Mouse (Mus musculus) c-Kit-positive CD71-positive TER-119-negative erythroid progenitor cells, embryonic 14.5 days (primary cell): ENCODE data around the gene Fgfr2.

ENCODE experiments used
- DNase-seq: peaks from one replicate; pipeline ENCODE4 v3.0.0-alpha.2; 2013; ENCODE audit warnings: low read depth

Gene Fgfr2

DNA sequence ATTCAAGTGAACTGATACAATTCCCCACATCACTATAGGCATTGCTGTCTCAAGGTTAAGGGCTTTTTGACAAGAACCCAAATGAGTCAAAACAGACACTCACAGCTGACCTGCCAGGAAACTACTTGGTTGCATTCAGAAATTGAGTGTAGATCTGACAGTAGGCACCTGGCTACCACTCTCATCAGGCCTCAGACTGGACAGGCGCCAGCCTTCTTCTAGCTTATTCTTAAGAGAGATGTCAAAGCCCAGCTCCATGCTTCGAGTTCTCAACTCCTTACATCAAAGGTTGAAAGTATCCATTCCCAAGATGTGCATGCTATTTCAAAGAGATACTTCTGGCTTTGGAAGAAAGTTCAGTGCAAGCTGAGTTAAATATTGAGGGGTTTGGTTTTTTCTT is 2417.9 kb downstream of the Fgfr2 start:
- no peak for DNase-seq

DNA sequence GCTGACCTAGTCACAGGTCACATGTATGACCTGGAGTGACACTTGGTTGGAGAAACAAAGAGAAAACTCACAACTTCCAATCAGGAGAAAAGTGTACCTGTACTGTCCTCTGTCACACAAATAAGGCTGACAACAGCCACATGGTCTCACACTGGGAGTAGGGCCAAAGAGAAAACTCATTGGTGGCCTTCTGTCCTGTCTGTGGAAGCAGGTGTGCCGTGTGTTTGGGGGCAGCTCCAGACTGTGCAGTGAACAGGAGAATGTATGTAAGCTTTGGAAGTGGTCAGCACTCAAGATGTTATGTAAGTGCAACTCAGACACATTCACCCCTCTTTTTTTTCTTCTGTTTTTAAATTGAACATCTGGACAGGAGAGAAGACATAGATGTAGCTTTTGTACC is 2421.8 kb downstream of the Fgfr2 start:
- DNase-seq, result no peak

DNA sequence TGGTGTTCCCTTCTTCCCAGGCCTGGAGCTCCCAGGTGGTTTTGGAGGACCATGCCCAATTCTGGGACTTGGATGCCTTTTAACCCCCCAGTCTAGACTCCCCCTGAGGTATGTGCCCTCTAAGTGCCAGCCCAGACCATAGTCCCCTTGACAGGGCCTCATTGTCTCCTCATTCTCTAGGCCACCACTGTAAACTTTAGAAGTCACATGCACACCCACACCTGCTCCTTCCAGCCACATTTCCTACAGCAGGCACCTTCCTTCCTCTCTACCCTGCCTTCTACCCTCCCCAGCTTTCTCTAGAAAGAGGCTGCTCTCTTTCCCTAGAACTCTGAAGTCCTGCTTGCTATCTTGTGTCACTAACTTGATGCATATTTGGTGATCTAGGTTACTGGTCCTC is 2424.7 kb downstream of the Fgfr2 start:
- DNase-seq, result no peak

DNA sequence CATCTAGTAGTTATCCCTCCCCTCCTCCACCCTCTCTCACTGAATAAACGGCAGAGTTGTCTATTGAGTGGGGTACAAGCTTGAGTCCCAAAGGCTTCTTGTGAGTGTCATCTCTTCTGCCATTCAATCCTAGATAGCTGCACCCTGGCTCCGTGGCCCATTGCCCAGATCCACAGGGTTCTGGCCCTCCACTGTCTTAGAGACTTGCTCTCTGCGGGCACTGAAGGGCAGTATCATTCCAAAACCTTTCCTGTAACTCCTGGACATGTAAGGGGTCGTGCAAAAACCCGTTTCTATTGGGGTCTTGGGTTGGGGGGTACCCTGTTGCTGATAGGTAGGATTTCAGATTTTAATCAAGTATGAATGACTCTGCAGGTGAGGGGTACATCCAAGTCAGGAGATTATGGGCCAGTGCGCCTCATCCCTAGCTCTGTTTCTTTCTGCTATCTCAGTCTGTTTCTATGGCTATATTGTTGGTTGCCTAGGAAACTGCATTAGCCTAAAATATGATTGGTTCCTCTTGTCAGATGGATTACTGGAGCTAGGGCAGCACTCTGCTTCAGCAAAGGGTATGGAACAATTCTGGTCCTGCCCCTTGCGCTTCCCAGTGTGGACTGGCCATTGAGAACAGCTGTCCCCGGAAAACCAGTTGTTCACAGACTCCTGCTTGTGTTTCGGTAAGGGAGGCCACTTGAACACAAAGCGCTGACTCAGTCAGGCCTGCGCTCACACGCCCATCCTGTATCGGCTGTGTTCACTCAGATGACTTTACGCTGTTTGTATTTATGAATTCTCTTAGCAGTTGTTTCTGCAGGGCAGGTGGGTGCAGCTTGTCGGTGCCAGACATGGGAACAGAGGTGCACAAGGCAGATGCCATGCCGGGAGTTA is 2426.6 kb downstream of the Fgfr2 start:
- DNase-seq, result no peak

DNA sequence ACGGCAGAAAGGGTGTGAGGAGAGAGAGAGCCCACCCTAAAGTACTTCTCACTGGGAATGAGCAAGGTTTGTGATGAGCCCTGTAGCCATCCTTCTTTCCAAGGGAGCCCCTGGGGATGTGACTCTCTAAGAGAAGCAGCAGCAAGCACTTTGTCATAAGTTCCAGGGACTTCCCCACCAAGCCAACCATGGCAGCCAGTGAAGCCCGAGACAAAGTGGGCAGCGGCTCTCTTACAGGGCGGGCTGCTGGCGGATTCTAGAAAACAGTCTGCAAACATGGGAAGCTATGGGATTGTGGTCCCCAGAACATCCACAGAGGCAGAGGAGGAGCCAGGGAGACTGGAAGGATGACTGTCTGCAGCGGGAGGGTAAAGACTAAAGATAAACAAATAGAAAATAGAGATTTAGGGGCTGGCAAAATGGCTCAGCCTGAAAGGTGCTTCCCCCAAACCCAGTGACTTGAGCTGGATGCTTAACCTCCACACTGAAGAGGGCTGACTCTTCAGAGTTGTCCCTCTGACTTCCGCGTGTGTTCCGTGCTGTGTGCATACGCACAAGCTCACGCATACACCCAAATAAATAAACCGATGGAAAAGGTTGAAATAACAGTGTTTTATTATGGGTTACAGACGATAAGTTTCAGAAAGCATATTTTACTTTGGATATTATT is 2427.3 kb downstream of the Fgfr2 start:
- no peak for DNase-seq

DNA sequence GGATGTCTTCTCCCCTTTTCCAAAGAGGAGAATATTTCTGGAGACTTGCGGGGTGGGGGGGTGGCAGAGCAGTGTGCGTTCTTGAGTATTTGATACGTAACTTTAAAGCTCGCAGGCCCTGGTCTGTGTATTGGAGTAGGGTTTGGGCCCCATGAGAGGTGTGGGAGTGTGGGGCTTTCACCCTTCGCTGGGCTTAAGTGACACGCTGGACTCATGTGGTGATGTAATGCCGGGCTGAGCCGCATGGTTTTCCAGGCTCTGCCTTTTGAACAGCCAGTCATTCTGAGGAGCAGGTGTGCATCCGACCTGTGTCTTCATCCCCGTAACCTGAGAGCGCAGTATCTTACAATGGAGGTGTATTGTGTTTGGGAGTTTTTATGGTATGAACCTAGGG is 2429.4 kb downstream of the Fgfr2 start:
- DNase-seq, result no peak

DNA sequence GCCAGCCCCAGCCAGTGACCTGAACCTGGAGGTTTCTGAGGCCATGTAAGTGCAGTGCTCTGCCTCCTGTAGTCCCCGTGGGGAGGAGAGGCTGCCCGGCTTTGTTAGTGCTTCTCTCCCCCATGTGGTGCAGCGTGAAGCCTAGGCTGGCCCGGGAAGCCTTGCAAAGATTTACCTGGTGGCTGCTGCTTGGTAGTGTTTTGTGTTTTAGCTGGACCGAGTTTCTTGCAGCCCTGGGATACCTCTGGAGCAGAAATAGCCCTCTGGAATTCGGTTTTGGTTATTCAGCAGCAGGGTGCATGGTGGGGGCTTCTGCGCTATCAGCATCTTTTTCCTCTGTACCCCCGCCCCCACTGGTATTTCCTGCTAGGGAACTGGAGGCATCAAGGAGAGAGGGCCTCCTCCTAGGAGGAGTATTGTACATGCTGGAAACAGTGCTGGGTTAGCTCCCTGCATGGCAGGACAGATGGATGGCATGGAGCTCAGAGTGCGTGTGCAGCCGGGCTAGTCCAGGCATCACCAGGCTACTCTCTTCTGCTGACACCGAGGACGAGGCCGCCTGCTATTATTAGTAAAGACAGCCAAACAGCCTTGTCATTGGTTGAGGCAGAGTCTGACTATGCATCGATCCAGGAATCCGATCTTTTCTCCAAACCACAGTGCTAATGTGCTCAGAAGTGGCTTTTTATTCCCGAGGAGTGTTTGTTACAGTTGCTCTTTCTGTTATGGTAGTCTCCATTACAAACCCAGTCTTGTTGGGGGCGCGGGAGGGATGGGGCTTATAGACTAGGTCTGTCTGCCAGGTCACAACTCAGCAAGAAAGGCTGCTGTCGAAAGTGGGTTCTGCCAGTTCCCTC is 2430.0 kb downstream of the Fgfr2 start:
- no peak for DNase-seq

DNA sequence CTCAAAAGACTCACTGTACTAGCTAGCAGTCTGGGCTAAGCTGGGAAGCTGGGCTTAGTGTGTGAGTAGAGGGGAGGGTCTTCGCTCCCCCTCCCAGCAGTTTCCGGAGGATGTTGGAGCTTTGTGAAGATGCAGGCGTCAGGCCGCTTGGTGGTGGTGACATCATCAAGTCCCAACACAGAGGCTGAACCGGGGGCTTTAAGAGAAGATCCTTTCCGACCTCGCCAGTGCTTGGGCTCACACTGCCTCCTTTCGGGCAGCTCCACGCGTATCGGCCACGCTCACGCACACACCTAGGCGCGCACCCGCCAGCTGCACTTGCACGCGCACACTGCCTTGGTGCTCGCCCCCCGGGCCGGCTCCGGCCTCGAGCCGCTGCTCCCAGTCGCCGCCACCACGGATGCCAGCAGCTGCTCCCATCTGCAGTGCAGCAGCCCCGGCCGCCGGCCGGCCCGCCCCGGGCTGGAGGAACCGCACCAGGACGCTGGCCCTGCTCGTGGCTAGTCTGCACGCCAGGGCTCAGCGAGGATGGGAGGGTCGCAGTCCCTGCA is 2430.7 kb downstream of the Fgfr2 start:
- no peak for DNase-seq

DNA sequence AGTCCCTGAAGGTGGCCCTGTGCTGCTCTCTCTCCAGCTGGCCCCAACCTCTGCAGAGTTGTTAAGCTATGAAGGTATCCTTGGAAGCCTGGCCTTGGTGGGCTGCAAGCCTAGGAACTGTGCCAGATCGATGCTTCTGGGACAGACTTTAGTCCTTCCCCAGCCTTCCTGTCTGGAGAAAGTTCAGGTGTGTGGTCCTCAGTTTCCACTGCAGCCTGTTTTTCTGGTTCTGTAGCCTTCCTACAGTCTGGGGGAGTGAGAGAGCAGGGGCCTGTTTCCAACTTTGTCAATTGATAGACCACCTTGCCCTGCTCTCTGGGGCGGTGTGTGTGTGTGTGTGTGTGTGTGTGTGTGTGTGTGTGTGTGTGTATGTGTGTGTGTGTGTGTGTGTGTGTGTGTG is 2431.2 kb downstream of the Fgfr2 start:
- no peak for DNase-seq

DNA sequence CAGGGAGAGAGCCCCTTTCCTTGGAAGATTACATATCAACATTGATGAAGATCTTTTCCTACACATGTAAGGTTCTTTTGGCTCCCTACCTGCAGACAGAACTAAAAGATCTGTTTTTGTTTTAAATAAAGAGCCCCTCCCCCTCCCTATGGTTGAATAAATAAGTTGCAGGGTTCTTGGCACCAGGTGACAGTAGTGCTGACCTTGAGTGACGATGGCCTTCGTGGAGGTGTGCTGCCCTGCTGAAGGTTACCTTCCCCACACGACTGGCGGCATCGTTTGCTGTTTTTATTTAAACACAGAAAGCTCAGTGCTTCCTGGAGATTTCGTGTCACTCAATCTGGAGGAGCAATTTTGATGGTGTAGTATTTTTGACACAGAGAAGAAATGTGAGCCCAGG is 2432.3 kb downstream of the Fgfr2 start:
- DNase-seq, result no peak

DNA sequence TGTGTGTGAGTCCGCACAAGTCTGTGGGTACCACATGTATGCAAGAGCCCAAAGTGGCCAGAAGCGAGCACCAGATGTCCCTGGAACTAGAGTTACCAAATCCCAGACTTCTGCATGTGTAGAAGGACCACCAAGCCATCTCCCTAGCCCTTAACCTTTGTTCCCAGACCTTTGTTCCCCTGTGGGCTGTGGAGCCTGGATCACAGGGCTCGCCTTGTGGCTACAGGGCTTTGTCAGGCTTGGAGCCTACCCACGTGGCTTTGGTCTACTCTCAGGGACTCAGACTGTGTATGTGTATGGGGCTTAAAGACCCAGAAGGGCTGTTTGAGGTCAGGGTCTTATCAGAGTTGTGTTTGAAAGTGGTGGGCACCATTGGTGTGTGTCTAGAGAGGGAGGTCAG is 2434.5 kb downstream of the Fgfr2 start:
- DNase-seq, result no peak

DNA sequence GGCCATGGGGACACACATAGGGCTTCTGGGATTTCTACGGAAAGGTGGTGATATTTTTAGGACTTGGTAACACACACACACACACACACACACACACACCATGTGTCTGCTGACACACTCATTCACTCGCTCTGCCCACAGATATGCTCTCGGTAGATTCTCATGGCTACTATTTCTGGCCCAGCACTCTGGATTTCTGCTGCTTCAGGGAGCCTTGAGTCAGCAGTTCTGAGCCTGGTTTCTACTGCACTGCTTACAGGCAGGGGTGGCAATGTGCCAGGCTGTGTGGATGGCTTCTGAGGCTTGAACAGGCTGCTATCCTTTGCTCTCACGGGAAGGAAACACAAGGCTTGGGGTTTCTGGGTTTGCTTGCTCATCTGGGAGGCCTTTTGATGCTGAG is 2441.4 kb downstream of the Fgfr2 start:
- no peak for DNase-seq

DNA sequence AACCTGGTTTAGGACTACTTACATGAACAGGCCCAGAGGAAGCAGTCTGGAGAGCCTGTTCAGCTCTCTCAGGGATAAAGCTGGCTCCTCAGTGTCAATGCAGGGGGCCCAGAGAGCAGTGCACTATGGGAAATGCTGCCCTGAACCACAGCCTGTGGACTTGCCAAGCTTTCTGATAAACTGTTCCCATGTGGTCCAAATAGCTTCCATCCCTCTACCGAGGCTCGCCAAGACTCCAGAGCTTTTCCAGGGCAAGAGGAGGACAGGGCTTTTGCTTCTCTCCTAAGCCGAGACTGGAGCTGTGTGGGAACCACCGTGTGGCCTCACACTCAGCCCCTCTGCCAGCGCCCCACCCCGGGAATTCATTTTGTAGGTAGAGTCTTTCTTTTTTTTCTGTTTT is 2444.7 kb downstream of the Fgfr2 start:
- DNase-seq, result no peak

DNA sequence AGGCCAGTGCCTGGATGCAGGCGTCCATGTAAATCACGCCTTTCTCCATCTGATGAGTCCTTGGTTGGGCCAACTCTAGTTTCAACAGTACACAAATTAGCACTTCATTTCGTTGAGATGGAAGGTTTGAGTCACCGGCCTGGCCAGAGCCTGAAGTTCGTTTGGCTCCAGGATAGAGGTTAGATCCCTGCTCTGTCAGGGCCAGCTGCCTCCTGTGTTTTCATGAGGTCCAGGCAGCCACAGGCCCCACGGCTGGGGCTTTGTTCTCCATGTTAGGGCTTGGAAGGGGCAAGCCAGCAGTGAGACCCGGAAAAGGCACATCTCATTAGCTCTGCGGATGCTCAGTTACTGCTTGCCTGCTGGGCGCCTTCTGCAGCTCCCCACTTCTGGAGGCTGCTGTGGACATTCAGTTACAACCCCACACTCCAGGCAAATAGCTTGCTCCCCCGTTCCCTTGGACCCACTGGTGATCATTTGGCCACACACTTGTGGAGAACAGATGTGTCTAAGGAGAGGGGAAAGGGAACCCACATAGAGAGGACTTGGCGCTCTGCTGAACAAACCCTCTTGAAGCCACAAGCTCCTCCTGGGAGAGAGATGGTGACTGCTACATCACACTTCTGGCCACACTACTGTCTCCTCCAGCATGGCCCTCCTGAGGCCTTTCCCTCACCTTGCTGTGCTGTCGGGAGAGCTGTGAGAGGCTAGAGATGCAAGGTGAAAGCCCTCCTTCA is 2445.4 kb downstream of the Fgfr2 start:
- DNase-seq, result no peak

DNA sequence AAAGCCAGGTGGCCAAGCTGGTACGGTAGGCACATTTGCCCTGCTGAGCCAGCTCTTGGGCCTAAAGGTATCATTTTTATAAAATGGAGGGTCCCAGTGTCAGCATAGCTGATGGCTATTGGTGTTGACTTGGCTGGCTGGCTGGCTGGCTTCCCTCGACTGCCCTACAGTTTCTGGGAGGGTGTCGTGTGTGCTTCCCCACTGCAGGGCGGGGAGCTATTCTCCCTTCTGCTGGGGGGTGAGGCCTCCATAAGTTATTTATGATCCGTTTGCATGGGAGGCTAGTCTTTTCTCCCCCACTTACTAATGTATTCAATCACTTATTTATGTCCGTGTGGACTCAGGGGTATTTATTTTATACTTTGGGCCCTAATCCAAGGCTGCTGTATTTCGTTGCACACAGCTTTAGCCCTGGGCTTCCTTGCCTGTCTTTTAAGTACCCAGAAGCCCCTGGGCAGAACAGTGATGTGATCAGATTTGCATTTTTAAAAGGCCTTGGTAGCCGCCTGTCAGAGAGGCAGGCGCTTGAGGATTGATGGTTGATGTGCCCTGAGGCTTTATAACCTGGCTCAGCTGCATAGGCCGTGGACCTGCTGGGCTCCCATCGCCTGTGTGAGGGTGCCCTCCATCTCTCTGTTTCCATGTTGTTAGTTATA is 2446.1 kb downstream of the Fgfr2 start:
- DNase-seq, result no peak

DNA sequence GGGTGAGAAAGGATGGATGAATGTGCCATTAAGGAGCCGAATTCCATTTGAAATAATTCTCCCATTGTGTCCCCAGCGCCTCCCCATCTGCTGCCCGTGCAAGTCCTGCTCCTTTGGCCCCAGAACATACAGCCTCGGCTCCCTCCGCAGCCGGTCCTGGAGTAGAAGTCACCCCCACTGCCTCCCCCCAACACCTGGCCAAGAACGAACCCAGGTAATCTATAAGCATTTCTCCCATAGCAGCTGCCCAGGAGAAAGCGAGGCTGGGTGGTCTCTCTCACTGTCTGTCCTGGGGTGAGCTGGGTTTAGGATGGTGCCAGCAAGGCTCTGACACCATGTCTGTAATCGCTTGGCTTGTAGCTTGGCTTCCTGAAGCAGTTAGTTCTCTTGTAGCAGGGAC is 2448.6 kb downstream of the Fgfr2 start:
- no peak for DNase-seq

DNA sequence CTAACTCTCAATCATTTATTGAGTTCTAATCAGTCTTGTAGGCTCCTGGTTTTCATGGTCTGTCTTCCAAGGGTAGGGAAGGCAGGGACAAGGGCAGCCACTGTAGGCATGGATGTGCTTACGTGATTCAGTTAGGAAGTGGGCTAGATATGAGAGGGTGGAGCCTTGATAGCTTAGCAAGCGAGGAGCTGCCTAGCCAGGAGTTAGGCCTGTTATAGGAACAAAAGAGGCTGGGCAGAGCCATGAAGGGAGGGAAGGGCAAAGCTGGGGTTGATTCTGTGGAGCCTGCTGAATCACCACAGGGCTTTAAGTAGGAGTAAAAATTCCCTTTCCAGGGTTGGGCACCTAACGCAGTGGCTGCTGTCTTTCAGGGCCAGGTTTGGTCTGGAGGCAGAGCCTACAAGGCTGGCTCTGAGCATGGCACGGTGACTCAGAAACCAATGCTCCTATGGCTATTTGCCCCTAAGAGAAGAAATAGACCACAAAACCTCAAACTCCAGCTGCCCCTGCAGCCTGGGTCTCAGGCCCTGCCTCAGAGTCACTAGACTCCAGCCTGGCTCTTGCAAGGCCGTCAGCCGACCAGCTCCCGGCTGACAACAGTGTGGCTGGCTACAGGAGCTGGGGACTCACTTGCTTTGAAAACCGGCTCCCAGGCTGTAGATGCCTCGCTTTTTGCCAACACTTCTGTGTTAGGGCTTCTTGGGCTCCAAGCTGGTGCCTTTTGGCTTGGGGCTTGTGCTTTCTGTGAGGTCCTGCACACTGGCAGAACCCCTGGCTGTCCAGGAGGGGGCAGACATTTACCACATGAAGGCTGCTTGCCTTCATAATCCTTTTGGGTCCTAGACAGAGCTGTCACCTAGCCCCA is 2449.7 kb downstream of the Fgfr2 start:
- no peak for DNase-seq

DNA sequence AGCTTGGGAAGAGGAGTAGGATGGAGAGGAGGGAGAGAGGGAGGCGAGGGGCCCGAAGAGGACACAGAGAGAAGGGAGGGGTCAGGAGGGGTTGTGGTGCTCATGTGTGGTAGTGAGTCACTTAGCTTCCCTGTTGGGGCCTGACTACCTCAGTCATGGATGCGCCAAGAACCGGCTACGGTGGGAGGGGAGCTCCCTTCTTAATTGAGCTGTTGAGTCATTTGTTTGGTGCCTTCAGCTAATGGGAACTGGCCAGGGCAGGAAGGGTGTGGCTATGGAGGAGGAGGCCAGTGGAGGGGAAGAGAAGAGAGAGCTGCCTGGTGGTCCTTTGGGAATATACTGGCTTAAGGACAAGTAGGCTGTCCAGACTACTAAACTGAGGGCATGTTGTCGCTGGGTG is 2451.8 kb downstream of the Fgfr2 start:
- DNase-seq, result no peak

DNA sequence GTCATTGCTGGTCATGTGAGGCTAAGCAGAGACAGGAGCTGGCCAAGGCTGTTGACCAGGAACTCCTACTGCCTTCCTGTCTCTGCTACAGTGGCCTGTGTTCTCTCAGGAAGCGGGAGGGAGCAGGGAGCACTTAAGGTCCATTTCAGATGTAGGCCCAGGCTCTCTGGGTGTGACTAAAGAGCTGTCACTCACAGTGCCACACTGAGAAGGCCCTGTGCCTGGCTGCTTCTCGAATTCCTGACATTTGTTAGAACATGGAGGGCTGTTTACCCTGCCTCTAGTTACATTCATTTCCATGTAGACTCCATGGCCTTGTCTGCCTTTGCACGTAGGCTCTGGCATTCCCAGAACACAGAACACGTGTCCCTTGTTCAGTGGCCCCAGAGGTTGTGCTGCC is 2452.8 kb downstream of the Fgfr2 start:
- DNase-seq, result no peak

DNA sequence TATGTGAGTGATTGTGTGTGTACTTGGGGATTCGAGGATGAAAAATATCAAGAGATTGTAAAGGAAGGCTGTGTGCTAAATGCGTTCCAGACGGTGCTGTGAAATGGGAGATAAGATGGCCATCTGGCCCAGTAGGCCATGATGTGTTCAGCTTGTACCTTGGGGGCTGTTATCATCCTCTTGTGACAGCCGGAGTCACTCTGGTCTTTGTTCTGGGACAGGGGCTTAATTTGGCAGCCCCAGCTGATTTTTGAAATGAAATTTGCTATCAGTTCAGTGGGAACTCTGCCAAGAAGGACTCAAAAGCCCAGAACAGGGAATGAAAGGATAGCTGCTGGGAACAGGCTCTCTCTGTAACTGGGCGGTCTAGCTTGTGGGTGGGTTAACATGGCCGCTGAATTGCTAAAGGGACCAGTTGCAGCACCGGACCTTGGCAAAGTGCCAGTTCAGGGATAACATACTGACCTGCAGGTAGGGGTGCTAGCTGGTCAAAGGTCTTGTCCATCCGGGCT is 2453.7 kb downstream of the Fgfr2 start:
- no peak for DNase-seq
